Mouse (Mus musculus) thymus, postnatal 10 days (tissue): ENCODE results near the gene Folr2.
A peak's percentile ranks its signal among the peaks of the same experiment; 100 is the strongest.

ENCODE experiments used
- DNase-seq, 2 experiments: peaks; one replicate each; pipeline ENCODE4 v3.0.0; 2021; ENCODE audit warnings: low spot score in 2 of 2

Folr2 gene

GRCm38 (mm10) chr7:101823758-101824630, 33.0 kb downstream of the Folr2 start:
- DNase-seq: no peak

GRCm38 (mm10) chr7:101822836-101823757, 33.9 kb downstream of the Folr2 start:
- DNase-seq: no peak

- DNase-seq: peak in 1 of 2 experiments; percentile 24
Observed at GRCm38 (mm10) chr7:101821571-101822501, 35.2 kb downstream of the Folr2 start.

GRCm38 (mm10) chr7:101820295-101821030, 36.5 kb downstream of the Folr2 start:
- no peak for DNase-seq

GRCm38 (mm10) chr7:101817861-101818401, 39.1 kb downstream of the Folr2 start, which contains the start of gene Phox2a:
TSS of gene Phox2a (plus strand) at chr7:101818313.
- no peak for DNase-seq
